Mouse (Mus musculus) frontal cortex, adult 2 months (tissue): ENCODE measurements around the gene Batf. TPM values are rescaled to one million over a fixed set of nuclear protein-coding genes. Genes with fewer than 3 reads are reported as not detected.
"Not testable (repeated sequence)": the region's sequence is repeated elsewhere in the genome, so short reads cannot be mapped to it uniquely, and the experiment has no call there.

Source experiments
- DNase-seq, 2 experiments: peaks; one replicate each; pipeline ENCODE4 v3.0.0; 2022; ENCODE audit warnings: low spot score in 1 of 2; ENCODE audit errors: extremely low spot score in 1 of 2
- polyA plus RNA-seq: library from polyadenylated mRNA; depleted of rRNA; stranded (reverse); fragments of >200 nt; gene quantifications from 2 replicates; pipeline ENCODE4 v1.2.3, GENCODE M21; 2012; rRNA removed

Gene Batf
- 0.56 and 0.74 TPM in 2 replicates for polyA plus RNA-seq

GRCm38 (mm10) chr12:85686466-85687216 lies at the start of gene Batf:
Gene Batf (plus strand): TSS chr12:85686669.
- DNase-seq: no peak

GRCm38 (mm10) chr12:85637932-85638331 lies 48.5 kb upstream of the Batf start:
- no peak for DNase-seq

- no peak for DNase-seq
Measured at GRCm38 (mm10) chr12:85638541-85639325, 47.7 kb upstream of the Batf start.

- DNase-seq: peak in 1 of 2 experiments; percentile 69
Measured at GRCm38 (mm10) chr12:85639326-85640008, 47.0 kb upstream of the Batf start.

GRCm38 (mm10) chr12:85640852-85641563 lies 45.5 kb upstream of the Batf start:
- no peak for DNase-seq

GRCm38 (mm10) chr12:85641564-85641931 lies 44.9 kb upstream of the Batf start:
- no peak for DNase-seq

- no peak for DNase-seq
Measured at GRCm38 (mm10) chr12:85643735-85644134, 42.7 kb upstream of the Batf start.

- no peak for DNase-seq
Measured at GRCm38 (mm10) chr12:85645664-85646063, 40.8 kb upstream of the Batf start.

- no peak for DNase-seq
Measured at GRCm38 (mm10) chr12:85647346-85647745, 39.1 kb upstream of the Batf start.

GRCm38 (mm10) chr12:85647955-85648354 lies 38.5 kb upstream of the Batf start:
- no peak for DNase-seq

- DNase-seq: no peak
Measured at GRCm38 (mm10) chr12:85659319-85659718, 27.1 kb upstream of the Batf start.

- DNase-seq: no peak
Measured at GRCm38 (mm10) chr12:85660855-85661254, 25.6 kb upstream of the Batf start.

GRCm38 (mm10) chr12:85662232-85662631 lies 24.2 kb upstream of the Batf start:
- not testable (repeated sequence) for DNase-seq

- DNase-seq: peak in 1 of 2 experiments; percentile 90
Measured at GRCm38 (mm10) chr12:85662896-85663295, 23.6 kb upstream of the Batf start.

GRCm38 (mm10) chr12:85666112-85666511 lies 20.4 kb upstream of the Batf start:
- DNase-seq: no peak

- DNase-seq: no peak
Measured at GRCm38 (mm10) chr12:85667071-85667470, 19.4 kb upstream of the Batf start.

- no peak for DNase-seq
Measured at GRCm38 (mm10) chr12:85668696-85669095, 17.8 kb upstream of the Batf start.

- DNase-seq: no peak
Measured at GRCm38 (mm10) chr12:85670080-85670479, 16.4 kb upstream of the Batf start.

- no peak for DNase-seq
Measured at GRCm38 (mm10) chr12:85673914-85674313, 12.6 kb upstream of the Batf start.

GRCm38 (mm10) chr12:85679117-85679516 lies 7.4 kb upstream of the Batf start:
- DNase-seq: no peak

- no peak for DNase-seq
Measured at GRCm38 (mm10) chr12:85679808-85680207, 6.7 kb upstream of the Batf start.
